Mouse (Mus musculus) liver, embryonic 13.5 days (tissue): Measurements from ENCODE around the gene Lman1l. TPM values are rescaled to one million over a fixed set of nuclear protein-coding genes. Genes with fewer than 3 reads are reported as not detected.

Experiments used
- ATAC-seq: fragments of 200-750 bp; cut with Nextera tagmentation; 2 replicates; pipeline ENCODE4 v1.8.0; 2017; ENCODE audit warnings: low read depth, mild to moderate bottlenecking, moderate number of reproducible peaks, moderate library complexity
- DNase-seq: peaks from one replicate; pipeline ENCODE4 v3.0.0; 2022
- H3K27ac ChIP-seq: fragments of 300-500 bp; sonication (generic); 2 replicates; pipeline ENCODE4 v1.5.1; 2015; ENCODE audit warnings: moderate library complexity, mild to moderate bottlenecking, inconsistent platforms
- H3K27me3 ChIP-seq: fragments of 300-500 bp; sonication (generic); 2 replicates; pipeline ENCODE4 v1.6.1; 2015; ENCODE audit warnings: mild to moderate bottlenecking, inconsistent platforms
- H3K36me3 ChIP-seq: fragments of 300-500 bp; sonication (generic); 2 replicates; pipeline ENCODE4 v1.6.1; 2015; ENCODE audit warnings: mild to moderate bottlenecking, inconsistent platforms
- H3K4me1 ChIP-seq: fragments of 300-500 bp; sonication (generic); replicated peaks from 2 replicates; pipeline ENCODE4 v1.6.1; 2015; ENCODE audit warnings: inconsistent platforms
- H3K4me2 ChIP-seq: fragments of 300-500 bp; sonication (generic); 2 replicates; pipeline ENCODE4 v1.6.1; 2015; ENCODE audit warnings: inconsistent platforms, mild to moderate bottlenecking, moderate library complexity
- H3K4me3 ChIP-seq: fragments of 300-500 bp; sonication (generic); replicated peaks from 2 replicates; pipeline ENCODE4 v1.5.1; 2015; ENCODE audit warnings: mild to moderate bottlenecking, inconsistent platforms
- H3K9ac ChIP-seq: fragments of 300-500 bp; sonication (generic); 2 replicates; pipeline ENCODE4 v1.6.1; 2015; ENCODE audit warnings: mild to moderate bottlenecking, inconsistent platforms
- H3K9me3 ChIP-seq: fragments of 300-500 bp; sonication (generic); replicated peaks from 2 replicates; pipeline ENCODE4 v1.6.1; 2016; ENCODE audit warnings: inconsistent platforms
- WGBS: fragments of 180-500 bp; shearing (Covaris S2); methylation state at CpG from one replicate; pipeline ENCODE4 v1.1.7; 2015; ENCODE audit not compliant: insufficient replicate concordance; 5-methylcytosine and 5-hydroxymethylcytosine counted together
- polyA plus RNA-seq: library from polyadenylated mRNA; unstranded; fragments of >200 nt; fragmentation: Nextera tagmentation; extraction: Ambion mirVana; gene quantifications from 2 replicates; pipeline ENCODE4 v1.2.1, GENCODE M21; 2015

Lman1l gene
- polyA plus RNA-seq, 1 experiment from 2014 or later: 0.06 TPM

GRCm38 (mm10) chr9:57656631-57657350, 36.2 kb upstream of the Lman1l start:
- no peaks in the 10 kb centered on the region for H3K27me3 ChIP-seq
- no peak overlapping the region for H3K4me3 ChIP-seq
- H3K9me3 ChIP-seq: no peaks in the 10 kb centered on the region
- H3K36me3 ChIP-seq: no peaks in the 10 kb centered on the region
- no peak overlapping the region for H3K27ac ChIP-seq
- ATAC-seq: no peak
- H3K9ac ChIP-seq: no peak overlapping the region
- H3K4me1 ChIP-seq: peaks cover 36% of the 10 kb centered on the region
- 77% methylated on average over 19 of the region's 19 CpGs for WGBS
- H3K4me2 ChIP-seq: no peak overlapping the region
- DNase-seq: no peak

- ATAC-seq (peak; percentile 50), DNase-seq (peak; percentile 85)
- no peaks in the 10 kb centered on the region for H3K36me3 ChIP-seq
- no peak overlapping the region for H3K27ac ChIP-seq
- 2% methylated on average over 11 of the region's 11 CpGs for WGBS
- no peaks in the 10 kb centered on the region for H3K27me3 ChIP-seq
- H3K4me1 ChIP-seq: peaks cover 38% of the 10 kb centered on the region
- peak overlapping the region; percentile 50 for H3K4me2 ChIP-seq
- no peaks in the 10 kb centered on the region for H3K9me3 ChIP-seq
- peak overlapping the region; percentile 13 for H3K4me3 ChIP-seq
- H3K9ac ChIP-seq: peak overlapping the region; percentile 36
These were observed 35.2 kb upstream of the Lman1l start for GRCm38 (mm10) chr9:57655749-57656148.

GRCm38 (mm10) chr9:57654966-57655365, 34.4 kb upstream of the Lman1l start:
- no peaks in the 10 kb centered on the region for H3K27me3 ChIP-seq
- DNase-seq (no peak), ATAC-seq (no peak)
- no peak overlapping the region for H3K9ac ChIP-seq
- no peaks in the 10 kb centered on the region for H3K36me3 ChIP-seq
- H3K9me3 ChIP-seq: no peaks in the 10 kb centered on the region
- no peak overlapping the region for H3K4me2 ChIP-seq
- 84% methylated on average over 1 of the region's 1 CpGs for WGBS
- H3K4me3 ChIP-seq: no peak overlapping the region
- peaks cover 36% of the 10 kb centered on the region for H3K4me1 ChIP-seq
- H3K27ac ChIP-seq: no peak overlapping the region

GRCm38 (mm10) chr9:57653283-57653682, 32.7 kb upstream of the Lman1l start, which contains the start of gene Csk:
TSS of gene Csk (minus strand) at chr9:57653631.
- Histone ChIP-seq H3K4me2 (no peak within 1 kb of the TSS), H3K27ac (no peak within 1 kb of the TSS; the same call in 1 of the 2 replicates), H3K9me3 (no peaks in the 10 kb centered on the region), H3K9ac (no peak within 1 kb of the TSS), H3K27me3 (no peaks in the 10 kb centered on the region), H3K4me1 (peaks cover 35% of the 10 kb centered on the region), H3K4me3 (no peak within 1 kb of the TSS), H3K36me3 (no peaks in the 10 kb centered on the region)
- no peak for ATAC-seq
- 66% methylated on average over 5 of the region's 5 CpGs for WGBS
- DNase-seq: no peak

- Histone ChIP-seq H3K4me2 (no peak overlapping the region), H3K9me3 (no peaks in the 10 kb centered on the region), H3K27ac (no peak overlapping the region; the same call in 1 of the 2 replicates), H3K36me3 (no peaks in the 10 kb centered on the region), H3K27me3 (no peaks in the 10 kb centered on the region), H3K4me1 (peaks cover 37% of the 10 kb centered on the region), H3K9ac (no peak overlapping the region), H3K4me3 (no peak overlapping the region)
- ATAC-seq (no peak), DNase-seq (no peak)
- WGBS: 64% methylated on average over 3 of the region's 3 CpGs
These were observed 32.3 kb upstream of the Lman1l start for GRCm38 (mm10) chr9:57652855-57653254.

GRCm38 (mm10) chr9:57652351-57652750, 31.8 kb upstream of the Lman1l start:
- 66% methylated on average over 9 of the region's 9 CpGs for WGBS
- Histone ChIP-seq H3K27me3 (no peaks in the 10 kb centered on the region), H3K4me2 (no peak overlapping the region), H3K9me3 (no peaks in the 10 kb centered on the region), H3K4me3 (no peak overlapping the region), H3K9ac (no peak overlapping the region), H3K27ac (no peak overlapping the region; the same call in 1 of the 2 replicates), H3K36me3 (no peaks in the 10 kb centered on the region), H3K4me1 (peaks cover 40% of the 10 kb centered on the region)
- ATAC-seq (no peak), DNase-seq (no peak)

GRCm38 (mm10) chr9:57650786-57651311, 30.3 kb upstream of the Lman1l start:
- Histone ChIP-seq H3K27me3 (no peaks in the 10 kb centered on the region), H3K4me2 (no peak overlapping the region), H3K4me3 (no peak overlapping the region), H3K9ac (no peak overlapping the region), H3K27ac (peak overlapping the region; percentile 71), H3K4me1 (peaks cover 50% of the 10 kb centered on the region), H3K36me3 (no peaks in the 10 kb centered on the region), H3K9me3 (no peaks in the 10 kb centered on the region)
- ATAC-seq: peak; percentile 6; the same call in 1 of the 2 replicates
- 13% methylated on average over 6 of the region's 6 CpGs for WGBS
- DNase-seq: no peak

GRCm38 (mm10) chr9:57650130-57650785, 29.7 kb upstream of the Lman1l start:
- H3K4me2 ChIP-seq: no peak overlapping the region
- no peaks in the 10 kb centered on the region for H3K27me3 ChIP-seq
- peaks cover 49% of the 10 kb centered on the region for H3K4me1 ChIP-seq
- no peaks in the 10 kb centered on the region for H3K9me3 ChIP-seq
- no peak overlapping the region for H3K4me3 ChIP-seq
- no peaks in the 10 kb centered on the region for H3K36me3 ChIP-seq
- H3K9ac ChIP-seq: no peak overlapping the region; the same call in 1 of the 2 replicates
- peak overlapping the region; percentile 71 for H3K27ac ChIP-seq
- DNase-seq (no peak), ATAC-seq (no peak)
- WGBS: 67% methylated on average over 6 of the region's 6 CpGs

- Histone ChIP-seq H3K27me3 (no peaks in the 10 kb centered on the region), H3K36me3 (no peaks in the 10 kb centered on the region), H3K4me3 (no peak overlapping the region), H3K9ac (0 out of 2 replicates have a peak overlapping the region, but pooled peaks have one; percentile 2), H3K27ac (peak overlapping the region; percentile 72), H3K9me3 (no peaks in the 10 kb centered on the region), H3K4me2 (0 out of 2 replicates have a peak overlapping the region, but pooled peaks have one; percentile 0), H3K4me1 (peaks cover 71% of the 10 kb centered on the region)
- DNase-seq (no peak), ATAC-seq (no peak)
- WGBS: 23% methylated on average over 4 of the region's 4 CpGs
These were observed 26.9 kb upstream of the Lman1l start for GRCm38 (mm10) chr9:57647286-57648108.

- no peaks in the 10 kb centered on the region for H3K27me3 ChIP-seq
- WGBS: 28% methylated on average over 12 of the region's 12 CpGs
These were observed 26.1 kb upstream of the Lman1l start for GRCm38 (mm10) chr9:57646551-57647103.

More at GRCm38 (mm10) chr9:57646551-57647103, 26.1 kb upstream of the Lman1l start:
- no peaks in the 10 kb centered on the region for H3K9me3 ChIP-seq
- no peak overlapping the region for H3K4me3 ChIP-seq
- H3K4me2 ChIP-seq: 0 out of 2 replicates have a peak overlapping the region, but pooled peaks have one; percentile 0
- DNase-seq (no peak), ATAC-seq (no peak)
- peaks cover 75% of the 10 kb centered on the region for H3K4me1 ChIP-seq
- 0 out of 2 replicates have a peak overlapping the region, but pooled peaks have one; percentile 2 for H3K9ac ChIP-seq
- H3K27ac ChIP-seq: peak overlapping the region; percentile 72
- H3K36me3 ChIP-seq: peaks cover 8% of the 10 kb centered on the region; the same call in 1 of the 2 replicates
